Mouse (Mus musculus) hindbrain, embryonic 12.5 days (tissue): ENCODE data around the gene Rap1gap. TPM values are rescaled to one million over a fixed set of nuclear protein-coding genes. Genes with fewer than 3 reads are reported as not detected.
A peak's percentile ranks its signal among the peaks of the same experiment; 100 is the strongest.

Experiments used
- ATAC-seq: fragments of 200-750 bp; cut with Nextera tagmentation; 2 replicates; pipeline ENCODE4 v1.8.0; 2017; ENCODE audit warnings: moderate TSS enrichment; ENCODE audit not compliant: low FRiP score
- H3K27ac ChIP-seq: fragments of 300-500 bp; sonication (generic); 2 replicates; pipeline ENCODE4 v1.5.1; 2016; ENCODE audit warnings: mild to moderate bottlenecking
- H3K27me3 ChIP-seq: fragments of 300-500 bp; sonication (generic); 2 replicates; pipeline ENCODE4 v1.6.1; 2016; ENCODE audit warnings: mild to moderate bottlenecking
- H3K36me3 ChIP-seq: fragments of 300-500 bp; sonication (generic); 2 replicates; pipeline ENCODE4 v1.6.1; 2016; ENCODE audit warnings: mild to moderate bottlenecking
- H3K4me1 ChIP-seq: fragments of 300-500 bp; sonication (generic); 2 replicates; pipeline ENCODE4 v1.6.1; 2016
- H3K4me2 ChIP-seq: fragments of 300-500 bp; sonication (generic); replicated peaks from 2 replicates; pipeline ENCODE4 v1.6.1; 2016; ENCODE audit warnings: mild to moderate bottlenecking
- H3K4me3 ChIP-seq: fragments of 300-500 bp; sonication (generic); 2 replicates; pipeline ENCODE4 v1.5.1; 2016; ENCODE audit warnings: mild to moderate bottlenecking
- H3K9ac ChIP-seq: fragments of 300-500 bp; sonication (generic); 2 replicates; pipeline ENCODE4 v1.6.1; 2016; ENCODE audit warnings: mild to moderate bottlenecking, moderate library complexity
- H3K9me3 ChIP-seq: fragments of 300-500 bp; sonication (generic); replicated peaks from 2 replicates; pipeline ENCODE4 v1.6.1; 2016; ENCODE audit warnings: mild to moderate bottlenecking
- WGBS: fragments of 180-500 bp; shearing (Covaris S2); methylation state at CpG from one replicate; pipeline ENCODE4 v1.1.7; 2016; 5-methylcytosine and 5-hydroxymethylcytosine counted together
- polyA plus RNA-seq: library from polyadenylated mRNA; unstranded; fragments of >200 nt; fragmentation: Nextera tagmentation; extraction: Ambion mirVana; gene quantifications from 2 replicates; pipeline ENCODE4 v1.2.1, GENCODE M21; 2016

Gene Rap1gap
- polyA plus RNA-seq, 1 experiment from 2014 or later, result 19.8 TPM

GRCm38 (mm10) chr4:137699264-137700211 lies 35.0 kb downstream of the Rap1gap start:
- Histone ChIP-seq H3K4me1 (peaks cover 35% of the 10 kb centered on the region), H3K27ac (no peak overlapping the region), H3K36me3 (no peaks in the 10 kb centered on the region), H3K4me3 (no peak overlapping the region), H3K9ac (no peak overlapping the region), H3K4me2 (no peak overlapping the region), H3K27me3 (no peaks in the 10 kb centered on the region), H3K9me3 (no peaks in the 10 kb centered on the region)
- WGBS, result 56% methylated on average over 19 of the region's 21 CpGs
- ATAC-seq, result no peak

- Histone ChIP-seq H3K27me3 (no peaks in the 10 kb centered on the region), H3K9ac (no peak overlapping the region), H3K4me1 (peaks cover 38% of the 10 kb centered on the region), H3K4me2 (no peak overlapping the region), H3K9me3 (no peaks in the 10 kb centered on the region), H3K27ac (no peak overlapping the region), H3K4me3 (no peak overlapping the region), H3K36me3 (no peaks in the 10 kb centered on the region)
- WGBS, result 65% methylated on average over 6 of the region's 6 CpGs
- ATAC-seq, result no peak
These were observed 36.4 kb downstream of the Rap1gap start for GRCm38 (mm10) chr4:137700960-137701359.

- WGBS, result 93% methylated on average over 5 of the region's 5 CpGs
- H3K27me3 ChIP-seq, result no peaks in the 10 kb centered on the region; the same call in 1 of the 2 replicates
- H3K27ac ChIP-seq, result no peak overlapping the region
- no peaks in the 10 kb centered on the region for H3K9me3 ChIP-seq
- H3K36me3 ChIP-seq, result no peaks in the 10 kb centered on the region
- H3K4me3 ChIP-seq, result no peak overlapping the region
- ATAC-seq, result no peak
- H3K4me2 ChIP-seq, result no peak overlapping the region
- H3K9ac ChIP-seq, result no peak overlapping the region
- peaks cover 45% of the 10 kb centered on the region for H3K4me1 ChIP-seq
These were observed 38.6 kb downstream of the Rap1gap start for GRCm38 (mm10) chr4:137703077-137703476.

- no peak overlapping the region for H3K27ac ChIP-seq
- H3K36me3 ChIP-seq, result no peaks in the 10 kb centered on the region
- H3K9me3 ChIP-seq, result no peaks in the 10 kb centered on the region
- H3K4me3 ChIP-seq, result no peak overlapping the region
- peaks cover 6% of the 10 kb centered on the region; the same call in 1 of the 2 replicates for H3K27me3 ChIP-seq
- H3K4me1 ChIP-seq, result peaks cover 38% of the 10 kb centered on the region
- H3K4me2 ChIP-seq, result no peak overlapping the region
- 45% methylated on average over 2 of the region's 2 CpGs for WGBS
- no peak overlapping the region for H3K9ac ChIP-seq
- no peak for ATAC-seq
These were observed 40.0 kb downstream of the Rap1gap start for GRCm38 (mm10) chr4:137704561-137704960.

GRCm38 (mm10) chr4:137705379-137705778 lies 40.9 kb downstream of the Rap1gap start:
- H3K27ac ChIP-seq, result no peak overlapping the region
- H3K4me3 ChIP-seq, result no peak overlapping the region
- peaks cover 38% of the 10 kb centered on the region for H3K4me1 ChIP-seq
- H3K9ac ChIP-seq, result no peak overlapping the region
- H3K9me3 ChIP-seq, result no peaks in the 10 kb centered on the region
- no peak overlapping the region for H3K4me2 ChIP-seq
- no peaks in the 10 kb centered on the region for H3K36me3 ChIP-seq
- H3K27me3 ChIP-seq, result peaks cover 6% of the 10 kb centered on the region; the same call in 1 of the 2 replicates
- WGBS, result 87% methylated on average over 5 of the region's 5 CpGs
- ATAC-seq, result no peak

GRCm38 (mm10) chr4:137706510-137706909 lies 42.0 kb downstream of the Rap1gap start:
- peaks cover 38% of the 10 kb centered on the region for H3K4me1 ChIP-seq
- H3K9me3 ChIP-seq, result no peaks in the 10 kb centered on the region
- no peak overlapping the region for H3K4me3 ChIP-seq
- peaks cover 6% of the 10 kb centered on the region; the same call in 1 of the 2 replicates for H3K27me3 ChIP-seq
- H3K4me2 ChIP-seq, result peak overlapping the region; percentile 77; the same call in 1 of the 2 replicates
- 79% methylated on average over 7 of the region's 7 CpGs for WGBS
- 0 out of 2 replicates have a peak overlapping the region, but pooled peaks have one; percentile 1 for H3K9ac ChIP-seq
- peak overlapping the region; percentile 14; the same call in 1 of the 2 replicates for H3K27ac ChIP-seq
- H3K36me3 ChIP-seq, result no peaks in the 10 kb centered on the region
- ATAC-seq, result 0 out of 2 replicates have a peak, but pooled peaks have one; percentile 20

DNA sequence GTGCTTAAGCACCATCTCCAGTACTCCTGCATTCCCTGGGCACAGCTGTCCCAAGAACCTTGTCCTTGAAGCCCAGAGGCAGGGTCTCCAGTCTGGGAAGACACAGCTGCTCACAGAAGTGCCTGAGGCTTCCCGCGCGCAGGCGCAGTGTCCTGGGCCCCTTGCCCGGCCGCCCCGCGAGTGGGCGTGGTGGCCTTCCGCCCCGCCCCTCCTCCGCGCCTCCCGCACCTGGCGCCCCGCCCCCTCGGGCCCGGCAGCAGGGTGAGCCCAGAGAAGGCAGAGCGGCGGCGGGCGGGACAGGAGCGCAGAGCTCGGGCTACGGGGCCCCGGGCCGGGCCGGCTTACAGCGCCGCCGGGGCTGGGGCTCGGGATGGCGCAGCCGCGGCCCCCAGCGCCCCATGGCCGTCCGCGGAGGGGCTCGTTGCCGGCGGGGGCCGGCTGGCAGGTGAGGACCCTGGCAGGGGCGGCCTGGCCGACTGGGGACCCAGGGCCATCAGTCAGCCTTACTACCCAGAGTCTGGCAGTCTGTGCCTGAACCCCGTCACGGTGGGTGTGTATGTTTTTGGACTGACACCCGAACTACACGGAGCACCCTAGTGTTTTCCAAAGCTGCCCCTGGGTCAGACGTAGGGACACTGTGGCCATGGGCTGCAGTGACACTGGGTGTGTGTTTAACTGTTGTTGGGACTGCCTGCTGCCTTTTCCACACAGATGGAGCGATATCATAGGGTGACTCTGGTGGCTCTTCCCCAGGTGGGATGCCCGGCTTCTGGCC lies 42.9 kb downstream of the Rap1gap start:
- Histone ChIP-seq H3K27me3 (peaks cover 6% of the 10 kb centered on the region; the same call in 1 of the 2 replicates), H3K27ac (peak overlapping the region; percentile 14; the same call in 1 of the 2 replicates), H3K9me3 (no peaks in the 10 kb centered on the region), H3K4me2 (peak overlapping the region; percentile 77), H3K9ac (peak overlapping the region; percentile 80), H3K4me3 (peak overlapping the region; percentile 62), H3K36me3 (no peaks in the 10 kb centered on the region), H3K4me1 (peaks cover 38% of the 10 kb centered on the region)
- peak; percentile 83 for ATAC-seq
- 3% methylated on average over 52 of the region's 52 CpGs for WGBS

- H3K36me3 ChIP-seq, result no peaks in the 10 kb centered on the region
- no peak overlapping the region for H3K4me3 ChIP-seq
- no peak overlapping the region for H3K27ac ChIP-seq
- no peak for ATAC-seq
- H3K27me3 ChIP-seq, result peaks cover 13% of the 10 kb centered on the region
- peaks cover 23% of the 10 kb centered on the region for H3K4me1 ChIP-seq
- 91% methylated on average over 13 of the region's 13 CpGs for WGBS
- no peak overlapping the region for H3K4me2 ChIP-seq
- no peaks in the 10 kb centered on the region for H3K9me3 ChIP-seq
- no peak overlapping the region for H3K9ac ChIP-seq
These were observed 48.4 kb downstream of the Rap1gap start for GRCm38 (mm10) chr4:137712963-137713362.

DNA sequence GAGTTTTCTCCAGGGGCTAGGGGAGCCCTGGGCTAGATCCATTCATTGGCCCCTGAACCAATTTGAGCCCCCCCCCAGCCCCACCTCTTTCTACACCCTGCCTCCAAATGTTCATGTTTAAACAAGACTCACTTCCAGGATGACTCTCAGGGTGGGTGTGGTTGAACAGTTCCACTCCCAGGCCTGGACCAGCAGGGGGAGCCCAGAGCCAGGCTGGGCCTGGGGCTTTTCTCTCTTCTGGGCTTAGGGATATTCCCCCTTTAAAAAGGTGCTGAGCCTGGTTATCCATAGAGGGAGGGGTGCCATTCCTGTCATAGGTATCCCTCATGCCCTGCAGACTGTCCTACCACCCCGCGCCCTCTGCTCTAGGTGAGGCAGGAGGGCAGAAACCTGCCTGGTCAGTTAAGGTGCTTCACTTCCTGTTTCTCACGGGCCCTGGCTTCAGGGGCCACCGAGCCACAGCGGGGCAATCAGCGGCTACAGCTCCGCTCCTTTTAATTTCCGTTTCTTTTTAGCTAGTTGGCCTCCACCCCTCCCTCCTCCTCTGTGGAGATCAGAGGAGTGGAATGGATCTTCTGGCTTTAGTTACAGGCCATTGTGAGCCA lies 49.6 kb downstream of the Rap1gap start:
- Histone ChIP-seq H3K36me3 (no peaks in the 10 kb centered on the region), H3K27ac (no peak overlapping the region), H3K9me3 (no peaks in the 10 kb centered on the region), H3K27me3 (peaks cover 12% of the 10 kb centered on the region), H3K9ac (no peak overlapping the region), H3K4me2 (no peak overlapping the region), H3K4me3 (no peak overlapping the region), H3K4me1 (peaks cover 31% of the 10 kb centered on the region)
- no peak for ATAC-seq
- WGBS, result 39% methylated on average over 8 of the region's 8 CpGs

- ATAC-seq, result no peak
- H3K9me3 ChIP-seq, result no peaks in the 10 kb centered on the region
- no peak overlapping the region for H3K4me3 ChIP-seq
- peaks cover 15% of the 10 kb centered on the region for H3K27me3 ChIP-seq
- no peak overlapping the region for H3K4me2 ChIP-seq
- H3K36me3 ChIP-seq, result peaks cover 3% of the 10 kb centered on the region; the same call in 1 of the 2 replicates
- H3K4me1 ChIP-seq, result peaks cover 31% of the 10 kb centered on the region
- no peak overlapping the region for H3K27ac ChIP-seq
- 57% methylated on average over 7 of the region's 7 CpGs for WGBS
- H3K9ac ChIP-seq, result no peak overlapping the region
These were observed 52.5 kb downstream of the Rap1gap start for GRCm38 (mm10) chr4:137717005-137717404.

GRCm38 (mm10) chr4:137717671-137718070 lies 53.1 kb downstream of the Rap1gap start:
- Histone ChIP-seq H3K4me2 (no peak overlapping the region), H3K4me3 (no peak overlapping the region), H3K27ac (no peak overlapping the region), H3K27me3 (peaks cover 15% of the 10 kb centered on the region), H3K9ac (no peak overlapping the region), H3K36me3 (peaks cover 3% of the 10 kb centered on the region; the same call in 1 of the 2 replicates), H3K4me1 (peaks cover 35% of the 10 kb centered on the region), H3K9me3 (no peaks in the 10 kb centered on the region)
- whole genome bisulfite sequencing, result 73% methylated on average over 15 of the region's 15 CpGs
- ATAC-seq, result no peak
